Mouse (Mus musculus): Measurements from ENCODE around the gene Scrn1. TPM values are rescaled to one million over a fixed set of nuclear protein-coding genes. Genes with fewer than 3 reads are reported as not detected.

The Scrn1 gene
- 100 to 1,000 TPM; 134 to 135 TPM for total RNA-seq (2021)
- long read RNA-seq, experiment 1, full-length matches to known transcripts = 113 of 145 reads
- long read RNA-seq, experiment 1, partial matches to known transcripts = 5 of 145 reads
- long read RNA-seq, experiment 1, other reads (novel, unspliced or antisense) = 27 of 145 reads
- long read RNA-seq, experiment 2, full-length matches to known transcripts = 145 of 193 reads
- long read RNA-seq, experiment 2, partial matches to known transcripts = 3 of 193 reads
- long read RNA-seq, experiment 2, other reads (novel, unspliced or antisense) = 45 of 193 reads

DNA sequence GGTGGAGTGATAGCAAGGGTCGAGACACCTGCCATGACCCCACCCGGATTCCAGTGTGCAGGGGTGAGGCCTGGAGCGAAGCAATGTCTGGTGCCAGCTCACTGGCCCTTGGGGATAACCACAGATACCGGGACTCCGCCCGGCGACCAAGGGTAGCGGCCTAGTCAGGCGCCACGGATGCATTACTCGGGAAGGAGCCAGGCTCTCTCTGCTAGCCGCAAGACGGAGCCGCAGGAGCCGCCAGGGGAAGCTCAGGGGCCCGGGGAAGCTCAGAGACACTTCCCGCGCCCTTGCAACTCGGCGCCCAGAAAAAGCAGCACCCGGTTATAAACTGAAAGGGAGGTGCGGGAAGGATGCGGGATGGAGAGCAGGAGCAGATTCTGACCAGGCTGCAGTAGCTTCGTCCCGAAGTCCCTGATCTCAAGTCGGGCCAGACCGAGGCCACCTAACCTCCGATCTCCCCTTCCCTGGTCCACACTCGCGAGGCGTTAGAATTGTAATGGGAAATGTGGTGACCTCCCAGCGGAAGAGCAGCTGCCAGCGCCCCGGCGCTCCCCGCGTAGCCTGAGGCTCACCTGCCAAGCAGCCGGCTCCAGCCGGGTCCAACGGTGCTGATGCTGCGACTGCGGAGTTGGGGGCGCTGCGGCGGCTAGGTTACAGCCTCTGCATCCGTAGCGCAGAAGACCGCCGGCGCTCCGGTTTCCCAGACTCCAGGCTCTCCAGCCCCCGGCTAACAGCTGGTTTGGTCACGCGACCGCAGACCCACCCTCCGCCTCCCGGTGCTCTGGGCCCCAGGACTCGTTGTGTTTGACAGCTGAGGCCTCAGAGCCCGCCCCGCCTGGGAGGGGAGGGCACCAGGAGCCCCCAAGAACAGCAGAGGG lies at the start of gene Scrn1:
Gene Scrn1, minus strand, starts transcription at position 825 of the 881 bp plus-strand sequence.
- peak; percentile 66 to 70 for DNase-seq (ENCODE audit: low spot score in 2 of 2)

DNA sequence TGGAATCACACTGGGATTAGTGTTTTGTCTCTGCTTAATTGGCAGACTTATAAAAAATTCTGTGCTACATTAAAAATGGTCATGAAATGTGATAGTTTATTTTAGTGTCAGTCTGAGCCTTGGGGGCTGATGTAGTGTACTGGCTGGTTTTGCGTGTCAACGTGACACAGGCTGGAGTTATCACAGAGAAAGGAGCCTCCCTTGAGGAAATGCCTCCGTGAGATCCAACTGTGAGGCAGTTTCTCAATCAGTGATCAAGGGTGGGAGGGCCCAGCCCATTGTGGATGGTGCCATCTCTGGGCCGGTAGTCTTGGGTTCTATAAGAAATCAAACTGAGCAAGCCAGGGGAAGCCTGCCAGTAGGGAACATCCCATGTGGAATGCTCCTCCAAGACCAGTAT lies 40.0 kb upstream of the Scrn1 start:
- DNase-seq (ENCODE audit: low spot score in 2 of 2) = no peak

DNA sequence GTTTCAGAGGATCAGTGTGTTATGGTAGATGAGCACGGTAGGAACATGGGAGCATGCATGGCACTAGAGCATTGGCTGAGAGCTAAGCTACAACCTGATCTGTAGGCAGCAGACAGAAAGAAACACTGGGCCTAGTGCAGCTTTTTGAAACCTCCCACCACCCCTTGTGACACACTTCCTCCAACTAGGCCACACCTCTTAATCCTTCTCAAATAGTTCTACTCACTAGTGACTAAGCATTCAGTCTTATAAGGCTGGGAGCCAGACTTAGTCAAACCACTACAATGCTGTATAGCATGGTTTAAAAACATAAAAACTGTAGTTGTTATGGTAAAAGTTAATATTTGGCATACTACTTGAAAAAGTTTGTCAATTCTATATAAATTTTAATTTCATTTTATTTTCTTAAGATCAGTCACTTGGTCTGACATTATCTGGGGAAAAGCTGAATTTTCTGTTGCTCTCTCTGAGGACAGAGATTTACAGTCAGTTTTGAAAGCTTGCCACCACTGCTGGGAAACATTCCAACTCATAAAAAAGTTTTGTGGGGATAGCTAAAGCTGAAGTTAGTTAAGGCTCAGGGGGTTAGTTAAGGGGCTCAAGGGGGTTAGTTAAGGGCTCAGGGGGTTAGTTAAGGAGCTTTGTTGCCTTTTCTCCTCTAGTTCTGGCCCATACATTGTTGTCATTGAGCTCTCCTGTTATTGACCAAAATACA lies 37.9 kb upstream of the Scrn1 start:
- DNase-seq (ENCODE audit: low spot score in 2 of 2) = no peak

DNA sequence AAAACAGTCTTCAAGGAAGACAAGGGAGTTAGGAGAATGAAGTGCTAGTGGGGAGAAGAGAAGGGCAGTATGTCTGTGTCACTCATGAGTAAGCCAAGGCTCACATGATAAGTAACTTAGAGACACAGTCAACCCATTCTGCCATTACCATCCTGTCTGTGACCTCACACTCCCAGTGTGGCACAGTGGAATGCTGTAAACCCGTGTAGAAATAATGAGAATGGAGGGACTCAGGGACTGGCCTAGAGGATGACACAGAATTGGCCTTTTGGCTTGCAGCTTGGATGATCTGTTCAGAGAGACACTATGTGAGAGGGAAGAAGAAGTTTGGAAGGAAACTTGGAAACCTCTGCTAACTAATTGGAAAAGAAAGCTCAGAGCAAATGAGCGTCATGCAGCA lies 36.6 kb upstream of the Scrn1 start:
- DNase-seq (ENCODE audit: low spot score in 2 of 2) = no peak

GRCm38 (mm10) chr6:54600681-54601347 lies 34.5 kb upstream of the Scrn1 start:
- no peak for DNase-seq (ENCODE audit: low spot score in 2 of 2)

- DNase-seq (ENCODE audit: low spot score in 2 of 2) = no peak
These were observed 31.4 kb upstream of the Scrn1 start for GRCm38 (mm10) chr6:54597711-54598110.

- DNase-seq (ENCODE audit: low spot score in 2 of 2) = no peak
These were observed 30.9 kb upstream of the Scrn1 start, which contains the start of gene Fkbp14 for GRCm38 (mm10) chr6:54597208-54597607. Gene Fkbp14 (minus strand): TSS chr6:54597308.

DNA sequence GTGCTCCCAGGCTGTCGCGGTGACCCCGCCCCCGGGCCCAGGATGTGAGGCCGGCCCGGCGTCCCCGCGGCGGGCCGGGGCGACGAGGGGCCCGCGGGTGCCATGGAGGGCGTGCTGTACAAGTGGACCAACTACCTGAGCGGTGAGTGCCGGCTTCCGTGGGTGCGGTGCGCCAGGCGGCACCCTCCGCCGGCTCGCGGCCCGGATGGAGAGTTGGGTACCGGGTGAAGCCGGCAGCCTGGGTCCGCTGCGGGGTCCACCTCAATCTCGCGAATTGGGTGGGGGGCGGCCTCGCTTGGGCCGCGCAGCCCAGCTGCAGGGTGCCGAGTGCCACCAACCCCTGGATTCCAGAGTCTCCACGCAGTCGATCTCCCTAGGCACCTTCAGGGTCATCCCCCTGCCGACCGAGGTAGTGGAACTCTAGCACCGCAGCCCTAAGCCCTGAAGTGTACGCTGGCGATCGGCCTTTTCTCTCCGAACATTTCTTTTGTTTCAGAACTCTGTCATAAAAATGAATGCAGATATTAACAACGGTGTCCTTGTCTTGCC lies 29.1 kb upstream of the Scrn1 start:
- no peak for DNase-seq (ENCODE audit: low spot score in 2 of 2)

DNA sequence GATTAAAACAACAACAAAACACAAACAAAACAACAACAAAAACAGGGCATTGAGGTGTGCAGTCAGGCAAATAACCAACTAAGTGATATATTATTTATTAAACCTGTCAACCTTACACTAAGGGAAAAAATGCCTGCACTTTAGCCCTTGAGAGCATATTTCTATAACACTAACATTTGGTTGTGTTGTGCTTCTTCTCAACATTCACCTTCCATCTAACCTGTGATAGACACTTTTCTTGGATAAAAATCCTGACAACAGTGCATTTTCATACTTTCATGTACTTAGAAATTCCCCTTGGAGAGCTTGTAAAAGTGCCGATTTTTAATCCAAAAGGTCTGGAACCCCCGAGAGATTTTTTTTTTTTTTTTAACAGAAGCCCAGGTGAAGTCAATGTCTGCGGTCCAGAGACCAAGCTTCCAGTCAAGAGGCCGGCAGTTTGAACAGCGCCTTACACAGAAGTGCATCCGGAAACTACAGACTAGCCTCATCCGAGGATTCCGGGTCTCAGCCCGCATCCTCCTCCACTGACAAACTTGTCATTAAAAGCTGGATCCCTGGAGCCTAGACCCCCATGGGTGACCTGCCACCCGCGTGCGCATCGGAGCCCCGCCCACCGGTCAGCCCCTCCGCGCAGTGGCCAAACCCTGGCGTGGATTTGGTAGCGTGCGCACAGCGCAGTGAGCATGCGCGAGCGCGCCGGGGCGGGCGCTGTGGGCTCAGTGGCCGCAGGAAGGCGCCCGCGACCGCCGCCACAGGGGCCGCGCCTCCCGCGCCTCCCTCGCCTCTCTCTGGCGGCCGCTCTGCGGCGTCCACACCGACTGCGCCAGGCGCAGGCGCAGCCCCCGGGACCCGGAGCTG lies 28.4 kb upstream of the Scrn1 start, which contains the start of gene Plekha8:
Gene Plekha8, plus strand, starts transcription at position 643 of the 861 bp plus-strand sequence.
- peak; percentile 88 to 93 for DNase-seq (ENCODE audit: low spot score in 2 of 2)

DNA sequence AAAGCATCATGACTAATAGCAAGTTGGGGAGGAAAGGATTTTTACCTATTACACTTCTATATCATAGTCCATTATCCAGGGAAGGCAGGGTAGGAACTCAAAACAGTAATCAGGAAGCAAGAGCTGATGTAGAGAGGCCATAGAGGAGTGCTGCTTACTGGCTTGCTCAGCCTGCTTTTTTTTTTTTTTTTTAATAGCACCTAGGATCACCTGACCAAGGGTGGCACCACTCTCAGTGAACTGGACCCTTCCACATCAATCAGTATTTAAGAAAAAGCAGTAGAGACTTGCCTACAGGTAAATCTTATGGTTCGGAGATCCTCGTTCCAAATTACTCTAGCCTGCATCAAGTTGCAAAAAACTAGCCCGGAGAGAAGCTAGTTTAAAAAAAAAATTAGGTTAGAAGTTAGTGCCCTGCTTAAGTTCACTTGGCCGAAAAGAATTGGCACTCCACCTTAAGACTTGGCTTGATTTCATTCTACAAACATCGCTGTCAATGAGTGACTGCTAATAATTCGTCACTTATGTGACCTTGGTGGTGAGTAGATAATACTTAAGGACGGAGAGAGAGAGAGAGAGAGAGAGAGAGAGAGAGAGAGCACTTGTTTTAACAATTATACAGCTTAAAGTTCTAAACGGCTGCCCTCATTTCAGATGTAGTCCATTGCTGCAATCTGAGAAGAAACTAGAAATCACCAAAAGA lies 27.6 kb upstream of the Scrn1 start:
- DNase-seq (ENCODE audit: low spot score in 2 of 2) = no peak

DNA sequence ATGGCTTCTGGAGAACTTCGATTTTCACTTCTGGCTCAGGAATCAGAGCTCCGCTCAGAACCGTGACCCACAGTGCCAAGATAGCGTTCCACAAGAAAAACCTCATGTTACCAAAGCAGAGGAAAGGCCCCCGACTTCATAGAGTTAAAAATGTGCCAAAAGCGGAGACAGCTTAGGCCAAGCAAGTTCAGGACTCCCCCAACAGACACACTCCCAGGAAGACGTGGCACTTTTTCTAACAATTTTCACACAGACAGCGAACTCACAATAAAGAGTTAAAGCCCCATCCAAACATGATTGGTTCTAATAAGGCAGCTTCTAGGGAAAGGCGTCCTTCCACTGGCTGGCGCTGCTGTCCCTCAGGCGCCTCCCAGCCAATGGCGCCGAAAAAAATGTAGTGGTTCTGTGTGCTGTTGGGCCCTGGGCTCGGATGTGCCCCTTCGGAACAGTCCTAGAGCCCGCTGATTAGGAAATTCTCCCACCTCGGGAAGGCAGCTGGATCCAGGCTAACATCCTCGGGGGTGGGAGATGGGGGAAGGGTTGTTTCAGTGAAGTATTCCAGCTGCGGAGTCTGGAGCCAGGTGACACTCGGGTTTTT lies 26.7 kb upstream of the Scrn1 start:
- peak; percentile 93 to 96 for DNase-seq (ENCODE audit: low spot score in 2 of 2)

- DNase-seq (ENCODE audit: low spot score in 2 of 2) = no peak
These were observed 25.5 kb upstream of the Scrn1 start for GRCm38 (mm10) chr6:54591778-54592177.

DNA sequence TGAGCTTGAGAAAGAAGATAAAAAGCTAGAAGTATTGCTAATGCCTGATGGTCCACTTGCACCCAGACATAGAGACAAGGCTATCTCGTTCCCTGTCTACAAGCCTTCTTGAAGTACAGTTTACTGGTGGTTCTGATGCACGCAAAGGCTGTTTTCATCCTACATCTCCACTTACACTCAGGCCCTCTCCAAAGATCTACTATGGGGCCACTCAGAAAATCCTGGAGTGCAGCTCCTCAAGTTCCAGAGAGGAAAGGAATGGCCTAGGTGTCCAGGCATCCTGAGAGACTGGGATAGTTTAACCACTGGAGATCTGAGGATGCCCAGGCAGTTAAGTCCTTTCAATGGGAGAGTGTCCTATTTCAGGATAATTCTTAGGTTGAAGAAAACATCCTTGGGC lies 24.4 kb upstream of the Scrn1 start:
- no peak for DNase-seq (ENCODE audit: low spot score in 2 of 2)

GRCm38 (mm10) chr6:54588212-54588611 lies 21.9 kb upstream of the Scrn1 start:
- no peak for DNase-seq (ENCODE audit: low spot score in 2 of 2)

- DNase-seq (ENCODE audit: low spot score in 2 of 2) = no peak
These were observed 21.4 kb upstream of the Scrn1 start for GRCm38 (mm10) chr6:54587683-54588082.

- no peak for DNase-seq (ENCODE audit: low spot score in 2 of 2)
These were observed 20.6 kb upstream of the Scrn1 start for GRCm38 (mm10) chr6:54586911-54587310.

DNA sequence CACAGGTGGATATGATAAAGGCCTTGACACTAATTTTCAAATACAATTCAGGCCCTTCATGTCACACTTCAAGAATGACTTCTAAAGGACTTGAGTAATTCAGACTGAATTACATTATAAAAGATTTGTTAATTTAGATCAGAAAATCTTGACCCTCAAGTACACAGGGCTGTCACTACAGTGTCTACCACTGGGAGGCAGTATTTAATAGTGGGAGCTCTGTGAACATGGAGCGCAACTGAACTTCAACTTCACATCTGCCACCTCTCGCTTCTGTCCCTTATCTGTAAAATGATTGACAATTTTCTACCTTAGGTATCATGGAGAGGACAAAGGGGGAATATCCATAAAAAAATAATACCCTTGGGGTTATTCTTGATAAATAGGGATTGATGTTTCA lies 19.9 kb upstream of the Scrn1 start:
- peak in 1 of 2 experiments; percentile 74 for DNase-seq (ENCODE audit: low spot score in 2 of 2)

DNA sequence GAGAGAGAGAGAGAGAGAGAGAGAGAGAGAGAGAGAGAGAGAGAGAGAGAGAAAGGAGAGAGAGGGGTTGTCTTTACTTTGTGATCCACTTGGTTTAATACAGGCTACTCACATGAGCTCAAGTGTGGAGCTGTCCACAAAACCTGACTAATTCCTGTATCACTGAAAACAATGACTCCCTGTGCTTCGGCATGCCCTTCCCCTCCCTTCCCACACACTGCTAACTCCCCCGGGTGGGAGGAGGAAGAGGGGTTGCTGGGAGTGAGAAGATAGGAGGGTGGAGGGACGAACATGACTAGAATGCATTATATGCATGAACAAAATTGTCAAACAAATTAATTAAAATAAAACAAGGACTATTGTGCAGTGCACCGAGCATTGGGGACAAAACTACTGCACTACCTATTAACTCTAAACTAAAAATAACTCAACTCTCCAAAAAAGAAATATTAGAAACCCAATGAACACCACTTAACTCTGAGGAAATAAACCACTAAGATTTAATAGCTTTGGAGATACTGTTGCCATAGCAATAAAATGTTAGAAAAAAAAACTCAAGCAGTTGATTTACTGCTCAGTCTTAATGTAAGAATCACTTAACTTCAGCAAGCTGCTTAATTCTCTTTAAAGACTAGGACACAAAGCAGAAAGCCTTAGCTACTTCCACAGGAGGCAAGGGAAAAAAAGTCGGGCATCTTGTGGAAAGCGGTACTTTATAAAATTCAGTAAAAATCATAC lies 7.1 kb upstream of the Scrn1 start:
- DNase-seq (ENCODE audit: low spot score in 2 of 2) = no peak

All from layer of hippocampus, postnatal 14 days (tissue).